Mouse (Mus musculus) lung, postnatal 14 days (tissue): ENCODE results near the gene Fan1.

ENCODE experiments used
- DNase-seq: peaks from one replicate; pipeline ENCODE4 v3.0.0; 2021

The Fan1 gene

DNA sequence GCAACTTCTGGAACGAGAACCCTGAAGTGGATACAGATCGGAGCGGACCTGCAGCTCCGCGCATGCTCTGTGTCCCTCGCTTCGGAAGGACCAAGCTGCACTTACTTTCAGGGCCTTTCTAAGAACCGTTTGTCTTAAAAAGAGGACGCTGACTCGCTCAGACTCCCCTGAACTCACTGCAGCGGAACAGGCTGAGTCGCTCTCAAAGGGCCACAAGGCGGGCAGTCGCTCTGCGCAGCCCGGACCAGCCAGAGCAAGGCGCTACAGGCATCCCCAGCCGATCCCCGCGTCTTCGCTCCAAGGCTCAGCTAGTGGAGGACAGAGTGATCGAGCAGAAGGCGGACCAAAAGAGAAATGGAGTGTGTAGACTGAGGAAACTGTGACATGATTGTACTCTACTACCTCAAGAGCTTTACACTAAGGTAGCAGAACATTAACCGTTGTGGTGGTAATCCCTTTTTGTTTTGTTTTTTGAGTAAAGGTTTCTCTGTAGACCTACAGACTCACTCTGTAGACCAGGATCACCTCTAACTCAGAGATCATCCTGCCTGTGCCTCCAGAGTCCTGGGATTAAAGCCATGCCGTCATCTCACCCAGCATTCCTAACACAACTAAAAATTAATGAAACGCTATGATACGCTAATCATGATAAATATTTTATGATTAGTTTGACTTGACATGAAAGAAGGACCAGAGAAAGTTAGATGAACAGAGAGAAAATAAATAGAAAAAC is at the start of gene Fan1:
TSS of gene Fan1 (minus strand) at position 266 of the 733 bp plus-strand sequence.
- DNase-seq, result peak; percentile 86

GRCm38 (mm10) chr7:64403989-64404388 is 30.1 kb upstream of the Fan1 start:
- DNase-seq, result no peak

DNA sequence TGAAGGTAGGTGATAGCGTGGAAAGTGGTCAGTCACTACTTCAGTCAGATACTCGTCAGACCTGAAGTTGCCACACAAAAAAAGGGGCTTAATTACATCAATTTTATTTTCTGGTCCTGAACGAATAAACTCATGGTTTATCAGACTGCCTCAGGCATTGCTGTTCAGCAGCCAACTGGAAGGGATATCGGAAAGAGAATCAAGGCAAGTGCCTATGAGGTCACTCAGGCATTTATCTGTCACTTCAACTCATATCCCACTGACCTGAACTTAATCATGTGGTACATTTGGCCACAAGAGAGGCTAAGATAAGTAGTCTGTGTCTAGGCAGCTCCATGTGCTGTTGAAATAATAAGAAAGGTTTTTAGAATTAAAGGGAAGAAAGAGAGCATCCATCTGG is 28.6 kb upstream of the Fan1 start:
- no peak for DNase-seq

DNA sequence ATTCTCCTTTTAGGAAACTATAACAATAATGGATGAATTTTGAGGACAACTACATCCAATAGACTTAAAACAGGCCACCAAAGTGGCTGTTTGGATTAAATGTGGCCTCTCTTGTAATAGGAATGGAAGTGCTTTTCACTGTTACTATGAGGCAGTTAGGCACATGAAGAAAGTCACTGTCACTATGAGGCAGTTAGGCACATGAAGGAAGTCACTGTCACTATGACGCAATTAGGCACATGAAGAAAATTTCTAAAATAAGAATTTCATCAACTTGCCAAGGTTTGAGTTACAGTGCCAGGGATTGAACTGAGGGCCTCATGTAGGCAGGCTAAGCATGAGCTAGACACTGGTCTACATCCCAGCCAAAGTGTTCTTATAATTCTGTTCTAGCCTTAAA is 26.8 kb upstream of the Fan1 start:
- no peak for DNase-seq

DNA sequence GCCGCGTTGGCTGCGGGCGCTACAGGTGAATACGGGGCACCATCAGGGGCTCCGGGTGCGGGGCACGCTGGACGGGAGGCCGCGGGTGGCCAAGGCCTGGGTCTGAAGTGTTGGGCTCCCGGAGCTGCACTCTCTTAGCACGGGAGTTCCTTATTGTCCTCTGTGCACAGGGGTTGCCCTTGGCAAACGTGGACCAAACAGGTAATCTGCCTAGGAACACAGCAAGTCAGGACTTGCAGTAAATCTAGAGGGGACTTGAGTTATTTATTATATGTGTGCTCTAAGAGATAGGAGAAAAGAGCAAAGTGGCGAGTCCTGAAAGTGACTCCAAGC is 18.9 kb upstream of the Fan1 start:
- DNase-seq, result no peak

DNA sequence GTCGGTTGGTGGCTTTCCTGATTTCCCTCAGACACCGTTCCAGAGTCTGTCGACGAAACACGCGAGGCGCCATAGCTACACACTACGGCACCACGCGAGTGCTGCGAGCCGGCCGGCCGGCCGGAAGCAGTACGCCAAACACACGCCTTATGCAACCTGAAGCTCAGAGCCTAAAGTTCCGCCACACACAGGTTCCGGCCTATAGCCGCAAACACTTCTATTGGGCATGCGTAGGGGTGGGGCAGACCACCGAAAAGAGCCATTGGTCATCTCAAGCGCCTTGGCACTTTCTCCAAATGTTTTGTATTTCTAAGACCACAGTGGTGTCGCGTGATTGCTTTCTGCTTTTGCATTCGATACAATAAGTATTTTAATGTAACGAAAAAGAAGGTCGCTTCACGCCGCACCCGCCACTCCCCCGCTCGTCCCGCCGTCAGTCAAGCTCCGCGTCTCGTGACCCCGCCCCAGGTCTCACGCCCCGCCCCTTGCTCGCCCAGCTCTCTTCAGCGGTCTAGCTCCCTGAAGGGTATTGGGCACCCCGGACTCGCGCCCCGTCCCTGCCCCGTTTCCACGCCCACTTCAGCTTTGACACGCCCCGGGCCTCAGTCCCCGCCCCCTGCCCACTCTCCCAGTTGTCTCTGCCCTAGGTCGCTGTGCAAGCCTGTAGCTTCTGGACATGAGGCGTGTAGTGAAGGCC is 18.4 kb upstream of the Fan1 start, which contains the start of the genes Mphosph10 and Mcee:
TSS of gene Mphosph10 (minus strand) at position 147 of the 697 bp plus-strand sequence.
TSS of gene Mcee (plus strand) at position 486 of the 697 bp plus-strand sequence.
- peak; percentile 99 for DNase-seq

DNA sequence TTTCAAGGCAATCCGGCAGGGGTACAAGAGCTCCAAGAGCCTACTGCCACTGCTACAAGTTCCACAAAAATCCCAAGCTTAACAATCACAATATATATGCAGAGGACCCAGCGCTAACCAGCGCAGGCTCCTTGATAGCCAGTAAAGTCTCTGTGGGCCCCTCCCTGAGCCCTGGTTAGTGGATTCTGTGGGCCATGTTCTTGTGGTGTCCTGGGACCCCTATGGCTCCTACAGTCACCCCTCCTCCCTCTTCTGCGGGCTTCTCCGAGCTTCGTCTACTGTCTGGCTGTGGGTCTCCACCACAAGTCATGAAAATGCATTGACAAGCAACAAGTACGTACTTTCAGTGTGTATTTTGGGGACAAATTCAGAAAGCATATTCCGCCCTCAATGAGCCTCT is 17.6 kb upstream of the Fan1 start:
- no peak for DNase-seq

DNA sequence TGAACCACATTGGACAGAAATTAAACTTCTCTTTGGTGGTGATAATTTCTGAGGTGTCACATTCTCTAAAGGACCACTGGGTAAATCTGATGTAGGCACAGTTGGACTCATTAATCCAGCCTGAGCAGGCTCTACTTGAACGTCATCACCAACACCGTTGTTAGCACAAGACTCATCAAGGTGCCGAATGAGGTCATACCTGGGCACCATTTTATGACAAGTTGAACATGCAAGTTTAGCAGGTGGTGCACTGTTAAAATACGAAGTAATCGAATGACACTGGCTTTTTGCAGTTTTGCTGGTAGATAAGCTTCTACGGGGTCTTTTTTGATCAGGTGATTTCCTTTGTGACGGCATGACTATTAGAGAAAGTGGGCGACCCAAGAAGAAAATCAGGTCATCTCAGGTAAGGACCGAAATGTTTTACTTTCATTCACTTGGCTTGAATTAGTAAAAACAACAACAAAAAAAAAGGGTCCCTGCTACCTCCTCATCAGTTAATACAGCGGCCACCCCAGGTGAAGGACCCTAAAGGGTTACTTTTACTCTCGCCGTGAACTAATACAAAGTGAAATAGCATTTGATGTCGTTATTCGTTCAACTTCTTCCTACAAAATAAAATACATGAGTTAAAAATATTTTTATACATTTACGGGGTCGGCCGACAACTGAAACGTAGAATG is 607 bp downstream of the Fan1 start:
- no peak for DNase-seq

DNA sequence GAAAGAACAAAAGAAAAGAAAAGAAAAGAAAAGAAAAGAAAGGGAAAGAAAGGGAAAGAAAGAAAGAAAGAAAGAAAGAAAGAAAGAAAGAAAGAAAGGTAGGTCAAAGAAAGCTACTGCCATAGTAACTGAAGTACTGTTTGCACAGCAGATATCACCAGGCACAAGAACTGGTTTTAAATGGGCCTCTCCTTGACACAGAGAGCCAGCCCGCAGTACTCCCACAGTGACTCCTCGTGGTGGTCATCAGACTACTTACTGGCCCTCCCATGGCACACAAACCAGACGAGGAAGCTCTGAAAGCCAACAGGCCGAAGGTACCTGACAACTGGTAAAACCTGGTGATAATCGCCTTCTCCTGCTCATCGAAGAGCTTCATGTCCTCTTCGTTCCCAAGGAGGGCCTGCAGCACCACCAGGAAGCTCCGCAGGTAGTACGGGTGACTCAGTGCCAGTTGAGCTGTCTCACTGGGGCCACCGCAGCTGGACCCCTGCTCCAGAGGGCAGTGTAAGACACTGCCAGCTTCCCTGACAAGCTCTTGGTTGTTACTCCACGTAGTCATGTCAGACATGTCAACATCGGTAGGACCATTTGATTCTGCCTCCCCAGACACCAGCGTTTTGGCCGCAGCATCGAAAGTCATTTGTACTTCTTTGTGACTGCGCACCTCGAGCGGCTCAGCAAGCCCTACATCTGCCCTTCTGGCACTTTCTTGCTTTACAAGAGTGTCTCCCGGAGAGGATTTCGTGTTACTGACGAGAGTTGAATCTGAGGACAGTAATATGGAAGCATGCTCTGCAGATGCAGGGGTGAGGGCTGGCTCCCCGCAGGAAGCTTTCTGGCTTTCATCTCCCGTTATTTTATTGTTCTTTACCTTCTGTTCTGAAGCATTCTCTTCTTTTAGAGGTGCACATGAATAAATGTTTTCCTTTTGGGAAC is 1.7 kb downstream of the Fan1 start:
- DNase-seq, result no peak

DNA sequence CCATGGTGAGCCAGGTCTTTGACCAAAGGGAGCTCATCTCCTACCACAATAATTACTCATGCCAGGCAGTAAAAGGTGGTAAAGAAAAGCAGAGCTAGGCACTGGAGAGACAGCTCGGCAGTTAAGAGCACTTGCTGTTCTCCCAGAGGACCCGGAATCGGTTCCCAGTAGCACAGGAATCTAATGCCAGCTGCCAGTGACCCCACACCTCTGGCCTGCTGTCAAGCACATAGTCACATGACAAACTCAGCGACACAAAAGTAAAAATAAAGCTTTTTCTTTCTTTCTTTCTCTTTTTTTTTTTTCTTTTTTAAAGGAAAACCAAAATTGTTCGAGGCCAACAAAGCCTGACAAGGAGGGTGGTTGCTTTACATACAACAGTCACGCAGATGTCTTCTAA is 4.1 kb downstream of the Fan1 start:
- DNase-seq, result no peak

GRCm38 (mm10) chr7:64365863-64366262 is 8.0 kb downstream of the Fan1 start:
- DNase-seq, result no peak

GRCm38 (mm10) chr7:64360586-64360945 is 13.3 kb downstream of the Fan1 start:
- DNase-seq, result no peak

DNA sequence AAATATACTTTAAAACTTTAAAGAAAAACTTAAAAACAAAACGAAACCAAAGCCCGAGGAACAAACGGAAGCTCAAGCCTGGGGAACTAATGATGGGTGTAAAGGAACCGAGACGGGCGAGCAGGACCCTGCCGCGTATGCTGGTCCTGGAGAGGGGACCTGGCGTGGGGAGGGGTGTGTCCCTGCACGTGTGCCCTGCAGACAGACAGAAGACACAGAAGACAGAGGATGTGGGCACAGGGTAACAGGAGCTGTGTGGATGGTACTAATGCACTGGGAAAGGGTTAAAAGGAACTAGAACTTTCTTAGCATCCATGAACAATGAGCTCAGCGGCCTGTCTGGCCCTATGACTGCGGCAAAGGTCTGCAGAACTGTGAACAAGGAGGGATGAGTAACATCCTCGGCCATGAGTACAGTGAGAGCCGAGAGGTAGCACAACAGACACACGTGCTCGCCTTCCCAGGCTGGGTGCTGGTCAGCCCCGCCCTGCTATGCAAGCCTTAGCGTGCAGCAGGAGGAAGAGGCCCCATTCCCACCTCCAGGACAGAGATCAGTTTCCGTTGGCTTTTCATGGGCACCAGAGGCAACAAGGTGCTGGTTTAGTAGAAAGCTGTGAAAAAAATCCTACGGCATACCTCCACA is 13.8 kb downstream of the Fan1 start:
- DNase-seq, result no peak

- no peak for DNase-seq
Measured at GRCm38 (mm10) chr7:64358666-64359065, 15.2 kb downstream of the Fan1 start.

DNA sequence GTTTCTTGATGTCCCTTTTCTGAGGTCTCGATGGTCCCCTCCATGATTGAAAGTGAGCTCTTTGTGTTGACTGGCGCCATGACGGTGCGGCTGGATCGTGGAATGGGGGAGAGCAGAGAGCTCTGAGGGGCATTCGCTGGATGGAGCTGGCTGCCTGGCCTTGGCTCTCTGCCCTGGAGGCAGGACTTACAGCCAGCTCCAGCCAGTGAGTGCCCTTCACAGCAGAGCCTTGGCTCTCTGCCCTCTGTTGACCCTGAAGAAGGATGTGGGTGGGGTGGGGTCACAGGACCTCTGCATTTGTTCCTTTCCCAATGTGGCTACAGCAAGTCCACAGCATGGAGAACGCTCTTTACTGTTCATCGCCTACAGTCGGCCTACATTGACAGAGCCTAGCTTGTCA is 16.5 kb downstream of the Fan1 start:
- DNase-seq, result peak; percentile 82

- DNase-seq, result no peak
Measured at GRCm38 (mm10) chr7:64356661-64357060, 17.2 kb downstream of the Fan1 start.

GRCm38 (mm10) chr7:64354206-64354605 is 19.7 kb downstream of the Fan1 start:
- DNase-seq, result no peak

DNA sequence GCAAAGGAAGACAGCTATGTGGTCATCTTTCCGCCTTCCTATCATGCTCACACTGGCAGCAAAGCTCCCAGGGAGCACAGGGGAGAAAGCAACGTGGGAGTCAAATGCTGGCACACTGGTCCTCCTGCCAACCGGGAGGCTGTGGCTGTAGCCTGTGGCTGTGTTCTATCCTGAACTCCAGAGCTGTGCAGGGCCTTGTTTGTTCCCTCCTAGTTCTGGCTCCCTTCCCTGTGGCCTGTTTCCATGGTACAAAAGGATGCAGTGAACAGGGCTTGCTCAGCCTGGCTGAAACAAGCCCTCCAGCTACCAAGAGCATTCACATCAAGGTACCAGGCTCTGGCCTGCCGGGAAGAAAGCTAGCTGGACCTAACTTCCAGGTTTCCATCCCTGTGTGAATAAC is 22.8 kb downstream of the Fan1 start:
- DNase-seq, result no peak

DNA sequence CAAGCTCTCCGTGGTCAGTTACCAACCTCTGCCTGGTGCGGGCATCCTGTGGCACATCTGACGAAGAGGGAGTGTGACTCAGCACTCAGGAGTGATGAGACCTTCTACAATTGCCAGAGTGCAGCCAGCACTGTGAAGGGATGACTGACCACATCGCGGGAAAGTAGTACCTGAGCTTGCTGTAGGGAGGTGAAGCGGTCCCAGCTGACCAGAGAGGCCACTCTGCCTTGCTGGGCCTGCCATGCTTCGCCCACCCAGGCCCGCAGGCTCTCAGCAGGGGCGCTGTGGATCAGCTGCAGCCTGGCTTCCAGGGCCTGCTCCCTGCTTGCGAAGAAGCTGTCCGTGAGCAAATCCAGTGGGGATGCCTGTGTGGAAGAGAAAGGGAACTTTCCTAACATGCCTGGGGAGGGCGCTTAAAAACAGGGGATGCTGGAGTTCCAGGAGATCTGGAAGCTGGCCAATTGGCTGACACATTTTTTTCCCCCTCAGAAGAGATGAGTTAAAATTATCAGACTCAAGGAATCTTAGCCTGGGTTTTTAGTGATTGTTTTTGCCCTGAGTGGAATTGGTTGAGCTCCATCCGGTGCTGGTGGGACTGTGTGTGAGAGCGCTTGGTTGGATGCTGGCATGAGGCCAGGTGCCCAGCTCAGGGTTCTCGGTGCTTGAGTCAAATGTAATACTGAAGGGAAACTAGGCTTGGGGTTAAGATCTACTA is 24.6 kb downstream of the Fan1 start:
- no peak for DNase-seq

DNA sequence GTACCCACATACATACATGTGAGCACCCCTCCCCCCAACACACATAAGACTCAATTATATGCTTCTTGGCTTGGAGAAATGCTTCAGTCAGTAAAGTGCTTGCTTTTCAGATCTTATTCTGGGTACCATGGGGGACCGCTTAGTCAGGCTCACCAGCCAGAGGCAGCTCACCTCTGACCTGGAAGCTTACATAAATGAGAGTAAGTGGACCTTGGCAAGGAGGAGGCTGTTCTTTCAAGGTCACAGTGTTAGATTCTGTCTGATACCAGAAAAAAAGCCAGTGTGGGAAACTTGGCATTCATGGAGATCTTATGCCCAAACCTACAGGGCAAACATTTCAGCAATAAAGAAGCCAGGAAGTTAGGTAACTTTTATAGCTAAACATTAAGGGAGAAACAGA is 26.1 kb downstream of the Fan1 start:
- no peak for DNase-seq

DNA sequence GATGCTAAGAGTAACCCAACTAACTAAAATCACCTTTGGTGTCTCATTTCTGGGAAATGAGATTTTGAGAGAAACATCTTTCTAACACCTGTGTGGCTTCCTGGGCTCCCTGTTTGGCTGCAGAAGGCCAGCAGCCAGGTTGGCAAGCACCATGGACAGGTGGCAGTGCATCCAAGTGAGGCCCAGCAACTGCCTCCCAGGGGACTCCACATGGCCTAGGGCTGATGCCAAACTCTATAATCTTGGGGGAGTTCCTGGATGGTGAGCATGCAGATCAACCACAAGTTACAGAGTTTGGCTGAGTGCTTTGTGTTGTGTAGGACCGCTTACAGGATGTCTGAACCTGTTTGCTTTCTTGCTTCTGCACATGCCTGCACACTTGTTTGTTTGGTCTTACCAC is 41.2 kb downstream of the Fan1 start:
- no peak for DNase-seq

GRCm38 (mm10) chr7:64331309-64331708 is 42.6 kb downstream of the Fan1 start:
- DNase-seq, result no peak
